Mouse (Mus musculus) small intestine, adult 2 months (tissue): ENCODE results near the gene Fam213b.

Experiments
- CTCF ChIP-seq: fragments of 200-500 bp; IDR thresholded peaks from 2 replicates; pipeline ENCODE4 v1.5.1; 2012; ENCODE audit warnings: low read depth, mild to moderate bottlenecking, control low read depth, inconsistent platforms, low read length, moderate library complexity, mixed read lengths; ENCODE audit not compliant: insufficient replicate concordance, insufficient read length; ENCODE audit errors: extremely low read depth
- POLR2A ChIP-seq: fragments of 200-500 bp; IDR thresholded peaks from 2 replicates; pipeline ENCODE4 v1.6.1; 2012; ENCODE audit warnings: low read depth, mild to moderate bottlenecking, control low read depth, inconsistent platforms, low read length, moderate library complexity

DNA sequence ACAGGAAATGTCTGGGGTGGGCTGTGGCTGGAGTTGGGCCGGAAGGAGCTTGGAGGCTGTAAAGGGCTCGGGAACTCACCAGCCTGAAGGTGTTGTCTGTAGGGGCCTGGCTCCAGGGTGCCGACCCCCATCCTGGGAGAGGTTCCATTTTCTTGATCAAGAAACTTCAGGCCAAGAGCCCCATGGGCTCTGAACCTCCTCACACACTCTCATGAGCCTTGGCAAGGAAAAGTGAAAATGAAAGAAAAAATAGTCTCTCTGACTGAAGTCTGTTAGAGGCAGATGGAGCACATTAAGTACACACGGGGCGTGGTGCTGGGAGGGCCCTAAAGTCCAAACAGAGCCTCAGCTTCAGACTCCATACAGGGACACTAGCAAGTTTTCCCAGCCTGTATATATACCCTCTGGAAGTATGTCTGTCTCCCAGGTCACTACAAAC lies 29.0 kb upstream of the Fam213b start:
- no peak; the same call in 1 of the 2 replicates for TF ChIP-seq POLR2A
- no peak for TF ChIP-seq CTCF
